Mouse (Mus musculus) layer of hippocampus, postnatal 25 days (tissue): Measurements from ENCODE around the gene Bcl2l13. TPM values are rescaled to one million over a fixed set of nuclear protein-coding genes. Genes with fewer than 3 reads are reported as not detected.
"Not testable (repeated sequence)": the region's sequence is repeated elsewhere in the genome, so short reads cannot be mapped to it uniquely, and the experiment has no call there.

Experiments
- DNase-seq, 2 experiments: peaks; one replicate each; pipeline ENCODE4 v3.0.0; 2022; ENCODE audit warnings: mixed read lengths in 2 of 2, low spot score in 1 of 2; ENCODE audit errors: extremely low spot score in 1 of 2
- total RNA-seq, 2 experiments: library from RNA; stranded (reverse); gene quantifications; 2 replicates each; pipeline ENCODE4 v1.2.3; 2021

The Bcl2l13 gene
- total RNA-seq, 2 experiments from 2014 or later: 39.9 to 51.0 TPM

GRCm38 (mm10) chr6:120822937-120823614, 12.9 kb upstream of the Bcl2l13 start:
- DNase-seq: no peak

GRCm38 (mm10) chr6:120830056-120830455, 6.0 kb upstream of the Bcl2l13 start:
- DNase-seq: no peak

- DNase-seq: no peak
These were observed 5.0 kb upstream of the Bcl2l13 start for GRCm38 (mm10) chr6:120830866-120831608.

GRCm38 (mm10) chr6:120832097-120832496, 3.9 kb upstream of the Bcl2l13 start:
- DNase-seq: no peak

- DNase-seq: no peak
These were observed 1.2 kb upstream of the Bcl2l13 start for GRCm38 (mm10) chr6:120834766-120835321.

- no peak for DNase-seq
These were observed 558 bp downstream of the Bcl2l13 start for GRCm38 (mm10) chr6:120836389-120837151.

- DNase-seq: no peak
These were observed 1.1 kb downstream of the Bcl2l13 start for GRCm38 (mm10) chr6:120837152-120837530.

- DNase-seq: no peak
These were observed 4.2 kb downstream of the Bcl2l13 start for GRCm38 (mm10) chr6:120840258-120840657.

- DNase-seq: no peak
These were observed 5.7 kb downstream of the Bcl2l13 start for GRCm38 (mm10) chr6:120841754-120842153.

- DNase-seq: not testable (repeated sequence)
These were observed 14.7 kb downstream of the Bcl2l13 start for GRCm38 (mm10) chr6:120850720-120851119.

GRCm38 (mm10) chr6:120854413-120854812, 18.4 kb downstream of the Bcl2l13 start:
- DNase-seq: no peak

GRCm38 (mm10) chr6:120858217-120858711, 22.3 kb downstream of the Bcl2l13 start:
- DNase-seq: peak in 1 of 2 experiments; percentile 27

- DNase-seq: no peak
These were observed 24.1 kb downstream of the Bcl2l13 start for GRCm38 (mm10) chr6:120860079-120860478.

GRCm38 (mm10) chr6:120866051-120866814, 30.2 kb downstream of the Bcl2l13 start:
- DNase-seq: no peak

- DNase-seq: no peak
These were observed 32.8 kb downstream of the Bcl2l13 start for GRCm38 (mm10) chr6:120868824-120869223.

GRCm38 (mm10) chr6:120871286-120871685, 35.3 kb downstream of the Bcl2l13 start:
- DNase-seq: no peak

- DNase-seq: no peak
These were observed 37.9 kb downstream of the Bcl2l13 start for GRCm38 (mm10) chr6:120873874-120874273.

- no peak for DNase-seq
These were observed 43.0 kb downstream of the Bcl2l13 start for GRCm38 (mm10) chr6:120879046-120879445.

- no peak for DNase-seq
These were observed 48.4 kb downstream of the Bcl2l13 start for GRCm38 (mm10) chr6:120884436-120884835.

- no peak for DNase-seq
These were observed 50.7 kb downstream of the Bcl2l13 start for GRCm38 (mm10) chr6:120886696-120887095.
